Mouse (Mus musculus): Measurements from ENCODE around the gene Ncam1. TPM values are rescaled to one million over a fixed set of nuclear protein-coding genes. Genes with fewer than 3 reads are reported as not detected.

The Ncam1 gene
- polyA plus RNA-seq, 1 experiment = 6.9 TPM

GRCm38 (mm10) chr9:49487657-49487943 lies 311.1 kb downstream of the Ncam1 start:
- WGBS = 77% methylated on average over 6 of the region's 6 CpGs
- no peak overlapping the region for H3K4me3 ChIP-seq (replicated peaks; ENCODE audit: control insufficient read depth, low read depth, low read length)
- TF ChIP-seq POLR2A (IDR thresholded peaks at IDR 0.05; ENCODE audit: borderline replicate concordance, control insufficient read depth, low read depth, low read length) = no peak
- TF ChIP-seq CTCF (IDR thresholded peaks at IDR 0.05; ENCODE audit: control insufficient read depth, insufficient read depth, low read length) = no peak

GRCm38 (mm10) chr9:49486805-49487656 lies 311.7 kb downstream of the Ncam1 start:
- Histone ChIP-seq H3K27ac (ENCODE audit: control insufficient read depth, insufficient read depth, low read depth, low read length, poor library complexity) (no peak overlapping the region), H3K4me1 (ENCODE audit: control insufficient read depth, insufficient read depth, low read length) (no peaks in the 10 kb centered on the region), H3K4me3 (replicated peaks; ENCODE audit: control insufficient read depth, low read depth, low read length) (no peak overlapping the region)
- WGBS = 72% methylated on average over 9 of the region's 9 CpGs
- TF ChIP-seq CTCF (IDR thresholded peaks at IDR 0.05; ENCODE audit: control insufficient read depth, insufficient read depth, low read length) (no peak), POLR2A (IDR thresholded peaks at IDR 0.05; ENCODE audit: borderline replicate concordance, control insufficient read depth, low read depth, low read length) (no peak)

More at GRCm38 (mm10) chr9:49487657-49487943, 311.1 kb downstream of the Ncam1 start:
- no peaks in the 10 kb centered on the region for H3K4me1 ChIP-seq (ENCODE audit: control insufficient read depth, insufficient read depth, low read length)
- H3K27ac ChIP-seq (ENCODE audit: control insufficient read depth, insufficient read depth, low read depth, low read length, poor library complexity) = no peak overlapping the region

- H3K4me1 ChIP-seq (ENCODE audit: control insufficient read depth, insufficient read depth, low read length) = no peaks in the 10 kb centered on the region
- H3K4me3 ChIP-seq (replicated peaks; ENCODE audit: control insufficient read depth, low read depth, low read length) = peak within 1 kb of the TSS; percentile 71
- no peak within 1 kb of the TSS for H3K27ac ChIP-seq (ENCODE audit: control insufficient read depth, insufficient read depth, low read depth, low read length, poor library complexity)
- under 1% methylated on average over 18 of the region's 18 CpGs for WGBS
- TF ChIP-seq POLR2A (IDR thresholded peaks at IDR 0.05; ENCODE audit: borderline replicate concordance, control insufficient read depth, low read depth, low read length) (no peak), CTCF (IDR thresholded peaks at IDR 0.05; ENCODE audit: control insufficient read depth, insufficient read depth, low read length) (no peak)
These were observed 312.8 kb downstream of the Ncam1 start, which contains the start of gene Ttc12 for GRCm38 (mm10) chr9:49485892-49486311. Gene Ttc12, minus strand, starts transcription at chr9:49486225.

- Histone ChIP-seq H3K27ac (ENCODE audit: control insufficient read depth, insufficient read depth, low read depth, low read length, poor library complexity) (no peak overlapping the region), H3K4me1 (ENCODE audit: control insufficient read depth, insufficient read depth, low read length) (no peaks in the 10 kb centered on the region), H3K4me3 (replicated peaks; ENCODE audit: control insufficient read depth, low read depth, low read length) (peak overlapping the region; percentile 71)
- 3% methylated on average over 21 of the region's 21 CpGs for WGBS
- peak; percentile 28; the same call in 1 of the 2 replicates for TF ChIP-seq CTCF (IDR thresholded peaks at IDR 0.05; ENCODE audit: control insufficient read depth, insufficient read depth, low read length)
- no peak for TF ChIP-seq POLR2A (IDR thresholded peaks at IDR 0.05; ENCODE audit: borderline replicate concordance, control insufficient read depth, low read depth, low read length)
These were observed 313.4 kb downstream of the Ncam1 start for GRCm38 (mm10) chr9:49485250-49485891.

- H3K4me1 ChIP-seq (ENCODE audit: control insufficient read depth, insufficient read depth, low read length) = no peaks in the 10 kb centered on the region
- no peak overlapping the region for H3K27ac ChIP-seq (ENCODE audit: control insufficient read depth, insufficient read depth, low read depth, low read length, poor library complexity)
- no peak for TF ChIP-seq CTCF (IDR thresholded peaks at IDR 0.05; ENCODE audit: control insufficient read depth, insufficient read depth, low read length)
- no peak overlapping the region for H3K4me3 ChIP-seq (replicated peaks; ENCODE audit: control insufficient read depth, low read depth, low read length)
- WGBS = 8% methylated on average over 10 of the region's 10 CpGs
These were observed 315.4 kb downstream of the Ncam1 start for GRCm38 (mm10) chr9:49483316-49483715.

GRCm38 (mm10) chr9:49472126-49472525 lies 326.6 kb downstream of the Ncam1 start:
- 64% methylated on average over 11 of the region's 11 CpGs for WGBS
- Histone ChIP-seq H3K4me1 (ENCODE audit: control insufficient read depth, insufficient read depth, low read length) (no peaks in the 10 kb centered on the region), H3K27ac (ENCODE audit: control insufficient read depth, insufficient read depth, low read depth, low read length, poor library complexity) (no peak overlapping the region), H3K4me3 (replicated peaks; ENCODE audit: control insufficient read depth, low read depth, low read length) (no peak overlapping the region)
- TF ChIP-seq CTCF (IDR thresholded peaks at IDR 0.05; ENCODE audit: control insufficient read depth, insufficient read depth, low read length) (no peak), POLR2A (IDR thresholded peaks at IDR 0.05; ENCODE audit: borderline replicate concordance, control insufficient read depth, low read depth, low read length) (no peak)

- WGBS = 92% methylated on average over 6 of the region's 6 CpGs
- Histone ChIP-seq H3K27ac (ENCODE audit: control insufficient read depth, insufficient read depth, low read depth, low read length, poor library complexity) (no peak overlapping the region), H3K4me1 (ENCODE audit: control insufficient read depth, insufficient read depth, low read length) (no peaks in the 10 kb centered on the region), H3K4me3 (replicated peaks; ENCODE audit: control insufficient read depth, low read depth, low read length) (no peak overlapping the region)
- no peak for TF ChIP-seq POLR2A (IDR thresholded peaks at IDR 0.05; ENCODE audit: borderline replicate concordance, control insufficient read depth, low read depth, low read length)
- no peak for TF ChIP-seq CTCF (IDR thresholded peaks at IDR 0.05; ENCODE audit: control insufficient read depth, insufficient read depth, low read length)
These were observed 327.8 kb downstream of the Ncam1 start for GRCm38 (mm10) chr9:49470946-49471345.

GRCm38 (mm10) chr9:49470006-49470405 lies 328.7 kb downstream of the Ncam1 start:
- TF ChIP-seq CTCF (IDR thresholded peaks at IDR 0.05; ENCODE audit: control insufficient read depth, insufficient read depth, low read length) (no peak), POLR2A (IDR thresholded peaks at IDR 0.05; ENCODE audit: borderline replicate concordance, control insufficient read depth, low read depth, low read length) (no peak)
- Histone ChIP-seq H3K4me1 (ENCODE audit: control insufficient read depth, insufficient read depth, low read length) (no peaks in the 10 kb centered on the region), H3K27ac (ENCODE audit: control insufficient read depth, insufficient read depth, low read depth, low read length, poor library complexity) (no peak overlapping the region), H3K4me3 (replicated peaks; ENCODE audit: control insufficient read depth, low read depth, low read length) (no peak overlapping the region)
- 86% methylated on average over 19 of the region's 19 CpGs for WGBS
